Mouse (Mus musculus): ENCODE measurements around the gene Plin5.

DNA sequence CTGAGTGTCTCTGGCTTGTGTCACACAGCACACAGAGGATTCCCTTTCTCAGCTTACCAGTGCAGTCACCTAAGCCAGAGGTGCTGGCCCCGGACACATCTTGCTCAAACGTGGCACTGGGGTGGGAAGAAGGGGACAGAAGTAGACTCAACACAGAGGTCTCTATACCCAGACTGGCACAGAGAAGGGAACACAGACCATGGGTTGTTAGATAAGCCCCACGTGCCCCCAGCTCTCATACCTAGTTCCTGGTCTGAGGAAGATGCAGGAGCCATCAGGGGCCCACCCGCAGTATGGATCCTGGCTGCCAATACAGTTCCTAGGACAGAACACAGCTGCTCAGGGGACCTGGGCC, 7.9 kb upstream of the Plin5 start:
- TF ChIP-seq CHD2 (IDR thresholded peaks at IDR 0.05; ENCODE audit: low read depth, low read length) = no peak
- TF ChIP-seq ZC3H11A (IDR thresholded peaks at IDR 0.05; ENCODE audit: borderline replicate concordance, low read depth, low read length) = no peak

Measured in ES-E14 (cell line).